Mouse (Mus musculus) liver, postnatal 0 days (tissue): ENCODE results near the gene Ppfibp1.

Experiments
- CTCF ChIP-seq: sonication (generic); IDR thresholded peaks from 2 replicates; pipeline ENCODE4 v1.5.1; 2016; ENCODE audit warnings: antibody characterized with exemption, low read depth
- EP300 ChIP-seq: IDR thresholded peaks from 2 replicates; pipeline ENCODE4 v1.6.1; 2016; ENCODE audit warnings: antibody characterized with exemption, low read depth, mild to moderate bottlenecking

- TF ChIP-seq CTCF = no peak
- no peak for TF ChIP-seq EP300
Observed at GRCm38 (mm10) chr6:146954258-146954657, 66.0 kb downstream of the Ppfibp1 start, which contains the start of gene 1700034J05Rik.
